Mouse (Mus musculus) right cerebral cortex, adult 2 months (tissue): ENCODE results near the gene Gm38394.
"Not testable (repeated sequence)": the region's sequence is repeated elsewhere in the genome, so short reads cannot be mapped to it uniquely, and the experiment has no call there.

Experiments used
- DNase-seq, 2 experiments: peaks; one replicate each; pipeline ENCODE4 v3.0.0; 2021 to 2022; ENCODE audit warnings: low spot score in 2 of 2

Gene Gm38394

DNA sequence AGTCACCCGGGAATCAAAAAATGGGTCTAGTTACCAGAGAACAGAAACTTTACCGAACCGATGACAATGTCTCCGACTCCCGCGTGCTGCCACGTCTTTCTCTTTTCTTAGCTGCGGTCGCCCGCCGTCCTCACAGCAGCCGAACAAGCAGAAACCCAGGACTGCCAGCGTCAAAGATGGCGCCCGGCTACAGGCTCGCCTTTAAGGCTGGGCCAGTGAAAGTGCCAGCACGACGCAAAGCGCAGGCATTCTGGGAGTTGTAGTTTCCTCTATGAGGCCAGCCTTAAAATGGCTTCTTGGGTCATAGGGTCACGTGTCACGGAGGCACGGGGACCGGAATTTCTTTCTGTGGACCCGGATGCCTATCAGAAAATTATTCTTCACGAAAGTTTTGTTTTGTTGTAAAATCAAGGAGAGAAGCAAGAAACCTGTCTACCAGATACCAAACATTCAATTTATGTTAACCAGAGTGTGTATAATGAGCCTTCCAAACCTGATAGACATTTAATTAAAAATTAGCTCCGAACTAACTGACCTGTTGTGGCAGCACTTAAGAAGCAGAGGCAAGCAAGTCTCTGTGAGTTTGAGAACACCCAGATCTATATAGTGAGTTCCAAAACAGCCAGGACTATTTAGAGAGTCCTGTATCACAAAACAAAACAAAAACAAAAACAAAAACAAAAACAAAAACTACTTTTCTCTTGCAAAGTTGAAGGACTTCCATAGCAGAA lies at the start of gene Gm38394:
TSS of gene Gm38394 (minus strand) at position 116 of the 731 bp plus-strand sequence.
- peak; percentile 92 to 93 for DNase-seq

DNA sequence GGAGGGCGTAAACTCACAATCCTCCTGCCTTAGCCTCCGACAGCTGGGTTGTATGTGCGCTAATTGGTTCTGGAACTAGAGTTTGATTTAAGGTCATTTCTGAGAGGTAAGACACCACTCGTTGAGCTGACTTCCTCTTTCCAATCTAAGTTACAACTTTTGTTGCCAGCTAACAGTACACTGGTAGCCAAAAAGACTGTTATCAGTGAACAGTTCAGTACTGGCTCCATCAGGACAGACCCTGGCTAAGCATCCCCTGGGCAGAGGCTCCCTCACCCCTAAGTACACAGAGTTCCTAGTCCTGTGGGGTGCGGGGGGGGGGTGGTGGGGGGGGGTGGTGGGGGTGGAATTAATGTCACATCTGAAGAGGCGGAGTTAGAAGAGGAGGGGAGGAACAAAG lies 49.8 kb upstream of the Gm38394 start:
- DNase-seq, result no peak

DNA sequence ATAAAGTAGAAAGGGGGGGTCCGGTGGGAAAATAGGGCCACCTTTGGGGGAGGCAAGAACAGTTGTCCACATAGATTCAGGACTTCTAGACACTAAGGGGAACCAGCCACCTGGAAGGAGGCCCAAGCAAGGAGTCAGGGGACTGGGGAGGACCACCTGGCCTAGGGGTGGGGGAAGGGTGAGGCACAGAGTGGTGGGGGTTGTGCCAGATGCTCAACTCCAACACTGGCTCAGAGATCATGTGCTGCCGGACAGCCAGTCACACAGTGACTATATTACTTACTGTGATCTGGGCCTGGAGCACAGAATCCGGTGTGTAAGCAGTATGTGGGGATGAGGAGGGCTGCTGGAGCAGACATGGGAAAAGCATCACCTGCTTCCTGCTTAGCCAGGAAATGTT lies 48.2 kb upstream of the Gm38394 start:
- no peak for DNase-seq

DNA sequence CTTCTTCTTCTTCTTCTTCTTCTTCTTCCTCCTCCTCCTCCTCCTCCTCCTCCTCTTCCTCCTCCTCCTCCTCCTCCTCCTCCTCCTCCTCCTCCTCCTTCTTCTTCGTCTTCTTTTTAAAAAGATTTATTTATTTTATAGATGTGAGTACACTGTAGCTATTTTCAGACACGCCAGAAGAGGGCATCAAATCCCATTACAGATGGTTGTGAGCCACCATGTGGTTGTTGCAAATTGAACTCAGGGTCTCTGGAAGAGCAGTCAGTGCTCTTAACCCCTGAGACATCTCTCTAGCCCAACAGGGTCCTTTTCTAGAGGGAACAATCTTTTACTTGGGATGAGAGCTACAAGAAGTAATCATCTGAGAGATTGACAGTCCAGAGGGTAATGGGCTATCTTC lies 40.7 kb upstream of the Gm38394 start:
- peak; percentile 36 to 40 for DNase-seq

DNA sequence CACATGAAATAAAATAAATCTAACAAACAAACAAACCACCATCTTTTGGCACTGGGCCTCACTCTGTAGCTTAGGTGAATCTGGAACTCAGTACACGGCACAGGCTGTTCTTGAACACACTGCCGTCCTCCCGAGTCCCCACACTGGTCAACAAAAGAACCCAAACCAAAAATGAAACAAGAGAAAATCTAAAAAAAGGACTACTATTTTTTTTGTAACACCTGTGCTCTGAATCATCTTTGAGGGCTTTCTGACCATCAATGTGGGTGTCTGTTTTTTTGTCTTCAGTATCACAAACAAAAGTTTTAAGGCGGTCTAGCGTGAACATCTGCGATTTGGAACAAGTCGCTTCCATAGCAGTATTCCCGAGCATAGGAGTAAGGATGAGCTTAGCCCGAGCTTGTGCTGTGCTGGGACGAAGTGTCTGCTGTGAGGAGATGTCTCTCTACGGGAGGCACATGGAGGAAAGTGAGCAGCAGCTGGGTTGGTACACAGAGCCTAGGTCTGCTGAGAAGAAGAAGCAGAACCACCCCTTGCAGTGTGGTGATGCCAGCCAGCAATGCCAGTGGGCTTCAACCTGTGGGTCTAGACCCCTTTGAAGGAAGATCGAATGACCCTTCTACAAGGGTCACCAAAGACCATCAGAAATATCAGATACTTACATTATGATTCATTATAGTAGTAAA lies 37.0 kb upstream of the Gm38394 start:
- no peak for DNase-seq

DNA sequence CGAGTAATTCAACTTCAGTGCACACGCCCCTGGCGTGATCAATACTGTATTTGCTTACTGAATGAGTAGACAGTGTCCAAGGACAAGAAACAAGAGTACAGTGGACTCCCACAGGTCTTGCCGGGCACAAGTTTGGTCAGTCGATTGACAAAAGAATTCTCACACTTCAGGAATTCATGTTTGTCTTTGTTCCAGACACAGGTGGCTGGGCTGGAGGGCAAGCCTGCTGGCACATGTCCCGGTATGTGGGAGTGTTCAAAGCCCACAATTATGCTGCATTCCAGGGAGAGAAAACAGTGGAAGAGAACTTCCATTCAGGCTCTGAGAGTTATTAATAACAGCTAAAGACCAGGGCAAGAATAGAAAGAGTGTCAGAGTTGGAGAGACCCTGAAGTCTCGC lies 34.8 kb upstream of the Gm38394 start:
- peak in 1 of 2 experiments; percentile 19 for DNase-seq

DNA sequence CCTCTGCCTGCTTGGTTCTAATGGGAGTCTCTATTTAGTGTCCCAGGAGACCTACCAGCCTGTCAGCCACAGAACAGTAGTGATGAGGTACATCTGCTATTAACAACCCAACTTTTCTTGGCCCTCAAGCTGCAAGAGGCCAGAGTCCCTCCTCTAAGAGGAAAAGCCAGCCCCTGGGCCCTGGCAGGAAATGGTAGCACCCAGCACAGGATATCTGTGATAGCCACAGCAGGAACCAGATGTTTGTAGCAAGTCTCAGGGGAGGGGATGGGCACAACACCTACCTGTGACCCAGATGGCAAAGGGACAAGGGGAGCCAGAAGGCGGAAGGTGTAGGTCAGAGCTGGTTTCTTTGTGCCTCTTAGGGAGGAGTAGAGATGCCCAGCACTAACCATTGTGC lies 33.8 kb upstream of the Gm38394 start:
- no peak for DNase-seq

DNA sequence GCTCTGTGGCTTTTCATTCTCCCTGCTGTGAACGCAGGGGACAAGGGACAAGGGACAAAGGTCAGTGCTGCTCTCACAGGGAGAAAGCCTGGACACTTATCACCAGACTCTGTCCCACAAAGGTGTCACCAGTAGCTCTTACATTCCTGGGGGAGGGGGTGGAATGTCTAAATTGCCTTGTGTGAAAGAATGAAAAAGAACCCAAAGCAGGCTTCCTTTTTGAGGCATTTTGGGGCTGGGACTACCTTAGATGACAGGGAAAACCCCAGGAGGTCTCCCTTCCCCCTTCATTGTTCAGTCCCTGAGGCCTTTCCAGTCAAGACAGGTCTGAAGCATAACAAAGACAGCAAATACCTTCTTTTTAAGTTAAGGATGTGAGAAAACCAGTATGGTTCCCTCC lies 33.2 kb upstream of the Gm38394 start:
- no peak for DNase-seq

DNA sequence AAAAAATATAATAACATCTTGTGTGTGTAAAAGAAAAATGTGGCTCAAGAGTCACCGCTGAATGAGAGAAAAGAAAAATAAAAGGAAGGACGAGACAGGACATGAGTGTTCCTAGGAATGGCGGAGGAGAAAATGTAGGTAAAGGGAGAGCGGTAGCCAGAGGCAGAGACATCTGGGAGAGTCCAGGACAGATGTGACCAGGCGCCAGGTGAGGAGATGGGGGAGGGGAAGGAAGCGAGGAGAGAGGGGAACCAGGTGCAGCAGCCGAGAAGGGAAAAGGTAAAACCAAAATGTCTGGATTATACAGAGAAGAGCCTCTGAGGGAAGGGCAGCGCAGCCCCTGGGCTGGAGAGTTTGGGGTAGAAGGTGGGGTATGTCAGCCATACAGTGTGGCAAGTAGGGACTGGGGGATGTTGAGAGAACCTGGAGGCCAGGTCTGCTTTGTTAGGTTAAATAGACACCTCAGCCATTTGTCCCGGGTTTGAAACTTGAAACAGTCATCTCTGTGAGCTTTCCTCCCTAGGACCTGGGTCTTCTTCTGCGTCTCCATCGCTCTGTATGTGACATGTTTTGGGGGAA lies 32.5 kb upstream of the Gm38394 start:
- DNase-seq, result no peak

DNA sequence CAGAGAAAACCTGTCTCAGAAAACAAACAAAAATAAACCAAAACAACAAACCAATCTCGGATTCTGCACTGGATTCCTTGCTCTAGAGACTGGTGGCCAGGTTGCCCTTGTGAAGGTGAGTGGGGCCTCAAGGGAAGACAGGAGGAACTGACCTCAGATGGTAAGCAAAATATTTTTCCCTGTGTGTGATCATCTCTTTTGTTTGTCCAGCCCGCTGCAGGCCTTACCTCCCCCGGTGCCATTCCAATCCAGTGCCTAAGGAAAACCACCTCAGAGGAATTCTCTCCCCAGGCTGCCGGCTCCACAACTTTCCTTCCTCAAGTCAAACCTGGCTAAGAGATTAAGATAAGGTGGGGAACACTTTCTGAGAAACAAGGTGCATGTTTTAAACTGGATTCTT lies 31.1 kb upstream of the Gm38394 start:
- DNase-seq, result no peak

DNA sequence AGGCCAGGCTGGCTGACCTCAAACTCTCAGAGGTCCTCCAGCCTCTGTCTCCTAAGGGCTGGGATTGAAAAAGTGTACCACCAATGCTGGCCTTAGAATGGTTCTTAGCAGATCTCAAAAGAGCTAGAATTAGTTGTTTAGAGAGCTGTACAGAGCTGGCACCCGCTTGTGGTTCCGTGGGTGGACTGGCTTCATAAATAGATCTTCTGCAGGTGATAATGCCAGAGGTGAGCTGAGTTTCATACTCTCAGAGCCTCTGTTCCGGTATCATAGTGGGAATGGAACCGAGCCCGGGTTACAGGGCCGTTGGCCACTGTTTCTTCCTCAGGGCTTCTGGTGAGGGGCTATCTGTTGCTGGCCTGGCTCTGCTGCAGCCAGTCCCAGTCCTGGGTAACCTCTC lies 29.9 kb upstream of the Gm38394 start:
- no peak for DNase-seq

DNA sequence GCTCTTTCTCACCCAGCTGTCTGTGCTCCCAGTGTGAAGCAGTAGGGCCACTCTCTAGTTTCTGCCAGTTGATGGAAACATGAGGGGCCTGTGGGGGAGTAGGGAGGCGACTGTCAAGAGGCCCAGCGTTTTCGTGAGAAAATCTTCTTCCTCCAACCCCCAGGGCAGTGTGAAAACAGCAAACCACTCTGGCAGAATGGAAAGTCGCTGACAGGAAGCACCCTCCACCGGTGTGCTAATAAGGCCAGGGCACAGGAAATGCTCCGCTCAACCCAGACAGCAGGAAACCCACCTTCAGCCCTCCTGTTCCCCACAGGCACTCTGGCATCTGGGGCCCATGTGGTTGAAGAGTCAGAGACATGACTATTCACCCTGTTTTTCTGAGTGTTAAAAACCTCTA lies 28.8 kb upstream of the Gm38394 start, which contains the start of gene Lax1:
TSS of gene Lax1 (minus strand) at position 212 of the 400 bp plus-strand sequence.
- DNase-seq, result no peak

DNA sequence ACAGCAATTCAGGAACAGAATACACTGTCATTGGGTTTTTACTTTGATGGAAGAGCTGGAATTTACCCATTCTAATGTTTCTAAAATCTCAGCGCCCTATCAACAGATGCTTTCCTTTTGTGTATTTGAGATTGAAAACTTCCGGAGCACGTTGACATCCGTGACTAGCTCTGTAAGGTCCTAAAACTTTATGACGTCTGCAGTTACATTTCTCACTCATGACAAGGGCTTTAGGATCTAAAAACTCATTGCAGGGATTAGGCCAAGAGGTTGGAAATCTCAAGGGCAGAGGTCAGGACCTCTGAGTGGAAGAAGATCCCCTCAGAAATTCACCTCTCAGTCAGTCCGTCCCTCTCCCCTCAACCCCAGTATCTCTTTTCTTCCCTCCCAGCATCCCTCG lies 27.2 kb upstream of the Gm38394 start:
- no peak for DNase-seq

DNA sequence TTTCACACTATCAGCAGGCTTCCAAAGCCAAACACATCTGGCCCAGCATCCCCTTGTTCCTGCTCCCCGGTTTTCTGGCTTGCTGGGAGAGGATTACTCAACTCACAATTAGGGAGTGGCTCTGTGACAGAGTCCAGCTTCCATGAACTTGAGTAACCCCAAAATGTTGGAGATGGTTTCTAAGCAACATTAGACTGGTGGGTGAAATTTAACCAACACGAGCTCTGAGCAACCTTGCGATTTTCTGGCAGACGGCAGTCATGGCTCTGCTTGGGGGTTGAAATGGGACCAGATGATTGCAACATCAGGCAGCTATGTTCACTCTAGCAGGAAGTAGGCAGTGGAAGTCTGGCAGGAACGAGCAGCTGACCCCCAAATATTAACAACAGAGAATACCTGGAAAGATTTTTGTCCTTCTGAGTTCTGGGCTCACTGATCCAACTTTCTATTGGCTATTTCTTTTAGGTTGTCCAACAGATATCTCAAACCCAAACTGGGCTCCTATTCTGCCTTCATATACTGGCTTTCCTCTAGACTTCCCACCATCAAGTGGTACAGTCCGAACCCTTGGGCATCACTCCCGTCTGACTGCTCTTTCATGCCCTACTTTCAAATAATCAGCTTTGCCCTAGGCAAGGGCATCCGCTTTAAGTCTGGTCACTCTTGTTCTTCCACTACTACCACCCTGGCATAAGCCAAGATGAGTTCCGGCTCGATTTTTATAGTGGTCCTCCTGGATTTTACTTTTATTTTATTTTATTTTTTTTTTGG lies 24.8 kb upstream of the Gm38394 start:
- DNase-seq, result no peak

DNA sequence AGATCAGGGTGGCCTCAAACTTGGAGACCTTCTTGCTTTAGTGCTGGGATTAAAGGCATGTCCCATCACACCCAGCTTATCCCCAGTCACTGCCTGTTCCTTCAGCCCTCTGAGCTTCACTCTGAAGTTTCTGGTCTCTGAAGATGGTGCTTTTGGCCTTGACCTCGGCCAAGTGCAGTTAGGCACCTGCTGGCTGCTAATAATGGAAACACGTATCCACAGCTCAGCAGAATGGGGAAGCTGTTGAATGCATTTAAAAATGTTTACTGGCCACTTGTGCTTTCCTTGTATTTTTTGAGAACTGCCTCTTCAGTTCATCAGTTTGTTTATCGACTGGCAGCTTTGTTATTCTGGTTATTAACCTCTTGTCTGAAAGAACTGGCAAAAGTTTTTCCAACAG lies 10.7 kb upstream of the Gm38394 start:
- no peak for DNase-seq

DNA sequence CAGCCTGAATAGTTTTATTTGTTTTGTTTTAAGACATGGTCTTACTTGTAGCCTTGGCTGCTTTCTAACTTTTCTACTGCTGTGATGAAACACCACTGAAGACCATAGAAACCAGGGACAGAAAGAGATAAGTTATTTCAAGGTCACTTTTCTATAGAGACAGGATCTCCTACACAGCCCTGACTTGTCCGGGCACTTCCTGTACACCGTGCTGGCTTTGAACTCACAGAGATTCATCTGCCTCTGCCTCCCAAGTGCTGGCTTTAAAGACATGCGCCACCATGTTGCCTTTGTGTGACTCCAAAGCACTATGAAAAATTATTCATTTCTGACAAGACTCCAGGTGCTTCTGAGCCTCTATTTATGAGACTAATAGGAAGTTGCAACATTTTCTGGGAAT lies 10.1 kb upstream of the Gm38394 start:
- DNase-seq, result no peak

DNA sequence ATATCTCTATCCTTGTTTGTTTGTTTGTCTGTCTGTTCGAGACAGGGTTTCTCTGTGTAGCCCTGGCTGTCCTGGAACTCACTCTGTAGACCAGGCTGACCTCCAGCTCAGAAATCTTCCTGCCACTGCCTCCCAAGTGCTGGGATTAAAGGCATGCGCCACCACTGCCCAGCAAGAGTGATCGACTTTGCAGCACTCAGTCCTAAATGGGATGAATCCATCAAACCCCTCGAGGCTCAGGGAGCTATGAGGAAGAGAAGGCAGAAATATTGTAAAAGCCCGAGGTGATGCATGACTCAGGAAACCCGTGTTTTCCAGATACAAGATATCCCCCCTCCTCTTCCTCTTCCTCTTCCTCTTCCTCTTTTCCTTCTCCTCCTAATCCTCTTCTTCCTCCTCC lies 9.7 kb upstream of the Gm38394 start:
- DNase-seq, result no peak

DNA sequence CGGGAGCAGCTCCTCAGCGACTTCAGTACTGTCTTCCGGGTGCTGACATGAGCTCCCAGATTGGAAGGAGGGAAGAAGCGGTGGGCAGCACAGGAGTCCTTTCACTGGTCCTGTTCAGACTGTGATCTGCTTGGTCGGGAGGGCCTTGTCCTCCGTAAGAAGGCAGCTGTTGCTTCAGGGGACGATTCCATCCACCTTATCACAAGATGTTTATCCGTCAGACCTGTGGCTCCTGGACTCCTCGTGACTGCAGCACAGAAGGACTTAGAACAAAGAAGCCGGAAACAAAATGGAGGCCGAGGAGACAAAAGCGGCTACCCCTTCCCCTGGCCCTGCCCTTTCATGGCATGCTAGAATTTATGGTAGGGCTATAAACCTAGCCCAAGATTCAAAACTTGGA lies 9.1 kb upstream of the Gm38394 start:
- DNase-seq, result no peak

DNA sequence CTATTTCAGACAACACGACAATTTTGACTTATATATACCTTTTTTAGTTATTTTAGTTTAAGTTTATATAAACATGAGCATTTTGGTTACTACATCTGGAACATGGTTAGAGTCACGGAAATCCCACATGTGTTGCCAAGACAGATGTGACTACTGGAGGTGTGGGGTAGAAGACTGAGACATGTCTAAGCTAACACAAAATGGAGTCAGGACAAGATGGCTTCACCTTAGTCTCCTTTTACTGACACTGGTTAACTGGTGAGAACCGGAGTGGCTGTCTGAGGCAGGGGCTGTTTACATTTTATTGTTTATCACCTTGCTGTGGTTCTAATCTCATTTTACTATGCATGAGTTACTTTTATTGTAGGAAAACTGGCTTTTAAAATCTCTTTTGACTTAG lies 7.5 kb upstream of the Gm38394 start:
- DNase-seq, result no peak

DNA sequence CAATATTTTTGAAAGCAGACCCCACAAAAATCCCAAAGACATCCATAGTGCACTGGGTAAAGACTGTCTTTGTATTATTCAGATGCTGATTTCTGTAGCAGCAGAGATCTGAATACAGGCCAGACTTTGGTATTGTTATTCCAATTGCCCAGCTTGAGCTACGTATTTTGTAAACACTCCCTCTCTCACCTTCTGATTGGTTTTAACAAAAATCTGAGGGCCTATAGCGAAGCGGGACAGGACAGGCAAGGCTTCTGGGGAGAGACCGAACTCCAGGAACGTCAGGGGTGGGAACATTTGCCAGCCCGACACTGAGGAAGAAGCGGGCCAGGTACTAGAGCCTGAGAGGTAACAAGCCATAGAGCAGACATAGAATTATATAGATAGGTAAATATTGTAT lies 6.6 kb upstream of the Gm38394 start:
- DNase-seq, result no peak

DNA sequence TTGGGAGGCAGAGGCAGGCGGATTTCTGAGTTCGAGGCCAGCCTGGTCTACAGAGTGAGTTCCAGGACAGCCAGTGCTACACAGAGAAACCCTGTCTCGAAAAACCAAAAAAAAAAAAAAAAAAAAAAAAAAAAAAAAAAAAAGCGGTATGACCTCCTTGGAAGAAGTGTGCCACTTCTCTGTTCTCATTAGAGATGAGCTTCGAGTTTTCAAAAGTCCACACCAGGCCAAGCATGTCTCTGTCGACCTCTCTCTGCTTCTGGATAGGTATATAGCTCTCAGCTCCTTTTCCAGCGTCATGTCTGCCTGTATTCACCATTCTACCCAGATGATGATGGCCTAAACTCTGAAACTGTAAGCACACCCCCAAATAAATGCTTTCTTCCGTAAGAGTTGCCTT lies 4.6 kb upstream of the Gm38394 start:
- not testable (repeated sequence) for DNase-seq

DNA sequence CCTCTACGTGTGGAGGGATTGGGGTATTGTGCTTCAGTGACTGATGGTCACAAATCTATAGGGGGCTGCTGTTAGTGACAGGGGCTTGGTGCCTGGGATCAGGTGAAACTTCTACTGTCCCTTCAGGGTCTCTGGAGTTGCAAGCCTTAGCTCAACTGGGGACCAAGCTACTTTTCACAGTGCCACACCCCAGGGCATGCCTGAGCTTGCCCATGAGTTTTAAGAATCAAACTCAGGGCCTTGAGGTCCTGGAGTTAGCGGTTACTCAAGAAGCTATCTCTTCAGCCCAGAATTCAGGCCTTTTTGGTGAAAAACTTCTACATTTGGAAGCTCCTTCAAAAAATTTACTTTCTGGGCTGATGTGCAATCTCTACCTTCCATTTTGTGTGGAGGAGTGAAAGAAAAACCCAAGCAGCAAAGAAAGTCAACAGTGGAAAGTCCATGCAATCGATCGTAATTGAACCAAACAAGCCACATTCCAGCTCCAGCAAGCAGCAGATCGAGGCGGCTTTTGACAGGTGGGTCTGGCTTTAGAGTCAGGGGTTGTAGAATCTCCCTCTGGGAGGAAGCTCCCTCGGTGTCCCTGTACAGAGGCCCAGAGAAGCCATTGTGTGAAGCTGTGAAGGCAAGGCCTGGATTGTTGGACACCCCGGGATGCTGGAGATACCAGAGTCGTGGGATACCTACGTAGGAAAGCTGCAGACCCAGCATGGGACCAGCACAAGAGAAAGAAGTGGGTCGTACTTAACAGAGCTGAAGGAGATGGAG lies 3.3 kb upstream of the Gm38394 start:
- no peak for DNase-seq
